Mouse (Mus musculus) frontal cortex, adult (tissue): ENCODE results near the gene Gm11060.

ENCODE experiments used
- ATAC-seq: cut with Nextera tagmentation; 2 replicates; pipeline ENCODE4 v1.9.2; 2017; ENCODE audit warnings: mild to moderate bottlenecking, moderate library complexity, mixed read lengths; ENCODE audit not compliant: low TSS enrichment

Gene Gm11060

GRCm38 (mm10) chr2:105117669-105118068, 25.9 kb downstream of the Gm11060 start:
- no peak for ATAC-seq

- ATAC-seq, result no peak
These were observed 30.4 kb downstream of the Gm11060 start for GRCm38 (mm10) chr2:105122216-105122615.

GRCm38 (mm10) chr2:105122886-105123285, 31.1 kb downstream of the Gm11060 start:
- no peak for ATAC-seq

- no peak for ATAC-seq
These were observed 31.6 kb downstream of the Gm11060 start for GRCm38 (mm10) chr2:105123431-105123830.

- ATAC-seq, result no peak
These were observed 32.1 kb downstream of the Gm11060 start for GRCm38 (mm10) chr2:105123881-105124280.

GRCm38 (mm10) chr2:105124391-105124790, 32.6 kb downstream of the Gm11060 start:
- ATAC-seq, result no peak

- ATAC-seq, result no peak
These were observed 33.4 kb downstream of the Gm11060 start for GRCm38 (mm10) chr2:105125205-105125604.

GRCm38 (mm10) chr2:105125641-105126040, 33.8 kb downstream of the Gm11060 start:
- no peak for ATAC-seq

GRCm38 (mm10) chr2:105126279-105126678, 34.5 kb downstream of the Gm11060 start, which contains the start of gene Wt1:
Gene Wt1, plus strand, starts transcription at chr2:105126529.
- no peak for ATAC-seq

GRCm38 (mm10) chr2:105126691-105127530, 35.1 kb downstream of the Gm11060 start:
- ATAC-seq, result no peak

GRCm38 (mm10) chr2:105127531-105128480, 36.0 kb downstream of the Gm11060 start:
- no peak for ATAC-seq

GRCm38 (mm10) chr2:105128564-105128963, 36.7 kb downstream of the Gm11060 start:
- ATAC-seq, result no peak

GRCm38 (mm10) chr2:105130351-105131060, 38.7 kb downstream of the Gm11060 start:
- ATAC-seq, result no peak

GRCm38 (mm10) chr2:105131061-105131810, 39.4 kb downstream of the Gm11060 start:
- no peak for ATAC-seq

- no peak for ATAC-seq
These were observed 39.9 kb downstream of the Gm11060 start for GRCm38 (mm10) chr2:105131811-105132100.

- no peak for ATAC-seq
These were observed 40.5 kb downstream of the Gm11060 start for GRCm38 (mm10) chr2:105132300-105132699.

GRCm38 (mm10) chr2:105132933-105133795, 41.3 kb downstream of the Gm11060 start:
- ATAC-seq, result no peak

- ATAC-seq, result no peak
These were observed 42.5 kb downstream of the Gm11060 start for GRCm38 (mm10) chr2:105134296-105134695.

GRCm38 (mm10) chr2:105139471-105139870, 47.7 kb downstream of the Gm11060 start:
- ATAC-seq, result no peak

- ATAC-seq, result no peak
These were observed 49.6 kb downstream of the Gm11060 start for GRCm38 (mm10) chr2:105141371-105141770.
